Mouse (Mus musculus) intestine, embryonic 16.5 days (tissue): ENCODE results near the gene Elmod1. TPM values are rescaled to one million over a fixed set of nuclear protein-coding genes. Genes with fewer than 3 reads are reported as not detected.

Source experiments
- ATAC-seq: fragments of 200-750 bp; cut with Nextera tagmentation; 2 replicates; pipeline ENCODE4 v1.8.0; 2017; ENCODE audit warnings: moderate TSS enrichment, moderate library complexity
- H3K27ac ChIP-seq: fragments of 300-500 bp; sonication (generic); 2 replicates; pipeline ENCODE4 v1.5.1; 2014; ENCODE audit warnings: mild to moderate bottlenecking, low read length
- H3K27me3 ChIP-seq: fragments of 300-500 bp; sonication (generic); replicated peaks from 2 replicates; pipeline ENCODE4 v1.6.1; 2014; ENCODE audit warnings: low read length, control low read depth, mixed read lengths; ENCODE audit not compliant: control insufficient read depth, insufficient read depth
- H3K36me3 ChIP-seq: fragments of 300-500 bp; sonication (generic); 2 replicates; pipeline ENCODE4 v1.6.1; 2014; ENCODE audit warnings: low read length, control low read depth; ENCODE audit not compliant: control insufficient read depth, insufficient read depth
- H3K4me1 ChIP-seq: fragments of 300-500 bp; sonication (generic); 2 replicates; pipeline ENCODE4 v1.6.1; 2014; ENCODE audit warnings: low read length, control low read depth, mixed read lengths; ENCODE audit not compliant: control insufficient read depth, insufficient read depth
- H3K4me2 ChIP-seq: fragments of 300-500 bp; sonication (generic); 2 replicates; pipeline ENCODE4 v1.6.1; 2014; ENCODE audit warnings: low read depth, low read length, control low read depth
- H3K4me3 ChIP-seq: fragments of 300-500 bp; sonication (generic); 2 replicates; pipeline ENCODE4 v1.5.1; 2014; ENCODE audit warnings: mild to moderate bottlenecking, low read length
- H3K9ac ChIP-seq: fragments of 300-500 bp; sonication (generic); 2 replicates; pipeline ENCODE4 v1.6.1; 2014; ENCODE audit warnings: low read depth, low read length
- H3K9me3 ChIP-seq: fragments of 300-500 bp; sonication (generic); 2 replicates; pipeline ENCODE4 v1.6.1; 2016; ENCODE audit warnings: low read length, control low read depth; ENCODE audit not compliant: control insufficient read depth
- WGBS: fragments of 180-500 bp; shearing (Covaris S2); extraction: QIAGEN DNeasy Blood & Tissue Kit; methylation state at CpG from one replicate; pipeline ENCODE4 v1.1.7; 2014; 5-methylcytosine and 5-hydroxymethylcytosine counted together
- polyA plus RNA-seq: library from polyadenylated mRNA; unstranded; fragments of >200 nt; fragmentation: Nextera tagmentation; extraction: Ambion mirVana; gene quantifications from 2 replicates; pipeline ENCODE4 v1.2.1, GENCODE M21; 2015

Elmod1 gene
- polyA plus RNA-seq, 1 experiment from 2014 or later = 0.37 TPM

GRCm38 (mm10) chr9:53973241-53973640 lies 1.9 kb downstream of the Elmod1 start:
- Histone ChIP-seq H3K27ac (no peak overlapping the region), H3K36me3 (no peaks in the 10 kb centered on the region), H3K4me1 (0 out of 2 replicates have a peak, but pooled peaks cover 6% of the 10 kb centered on the region), H3K9ac (no peak overlapping the region), H3K4me2 (no peak overlapping the region), H3K27me3 (peaks cover 19% of the 10 kb centered on the region), H3K9me3 (no peaks in the 10 kb centered on the region), H3K4me3 (no peak overlapping the region)
- no peak for ATAC-seq
- WGBS = 65% methylated on average over 5 of the region's 5 CpGs

GRCm38 (mm10) chr9:53972358-53972757 lies 2.7 kb downstream of the Elmod1 start:
- no peak for ATAC-seq

GRCm38 (mm10) chr9:53967610-53968368 lies 7.3 kb downstream of the Elmod1 start:
- H3K27ac ChIP-seq = no peak overlapping the region
- H3K4me3 ChIP-seq = no peak overlapping the region
- H3K27me3 ChIP-seq = no peaks in the 10 kb centered on the region
- no peak overlapping the region for H3K4me2 ChIP-seq
- no peak overlapping the region for H3K9ac ChIP-seq
- H3K4me1 ChIP-seq = no peaks in the 10 kb centered on the region
- ATAC-seq = no peak
- H3K36me3 ChIP-seq = no peaks in the 10 kb centered on the region
- 65% methylated on average over 9 of the region's 9 CpGs for WGBS
- H3K9me3 ChIP-seq = no peaks in the 10 kb centered on the region

More at GRCm38 (mm10) chr9:53972358-53972757, 2.7 kb downstream of the Elmod1 start:
- no peak overlapping the region for H3K4me2 ChIP-seq
- no peak overlapping the region for H3K9ac ChIP-seq
- H3K9me3 ChIP-seq = no peaks in the 10 kb centered on the region
- H3K36me3 ChIP-seq = no peaks in the 10 kb centered on the region
- peaks cover 19% of the 10 kb centered on the region for H3K27me3 ChIP-seq
- no peak overlapping the region for H3K4me3 ChIP-seq
- no peak overlapping the region for H3K27ac ChIP-seq
- H3K4me1 ChIP-seq = 0 out of 2 replicates have a peak, but pooled peaks cover 6% of the 10 kb centered on the region

GRCm38 (mm10) chr9:53957021-53957420 lies 18.1 kb downstream of the Elmod1 start:
- H3K9ac ChIP-seq = no peak overlapping the region
- H3K9me3 ChIP-seq = no peaks in the 10 kb centered on the region
- H3K4me1 ChIP-seq = no peaks in the 10 kb centered on the region
- no peaks in the 10 kb centered on the region for H3K36me3 ChIP-seq
- H3K27ac ChIP-seq = no peak overlapping the region
- H3K4me3 ChIP-seq = no peak overlapping the region
- no peak overlapping the region for H3K4me2 ChIP-seq
- no peaks in the 10 kb centered on the region for H3K27me3 ChIP-seq
- no peak for ATAC-seq
- WGBS = 53% methylated on average over 11 of the region's 11 CpGs

- H3K27ac ChIP-seq = no peak overlapping the region
- H3K9ac ChIP-seq = no peak overlapping the region
- WGBS = 35% methylated on average over 6 of the region's 6 CpGs
- H3K9me3 ChIP-seq = no peaks in the 10 kb centered on the region
- H3K27me3 ChIP-seq = no peaks in the 10 kb centered on the region
- no peaks in the 10 kb centered on the region for H3K36me3 ChIP-seq
- H3K4me2 ChIP-seq = no peak overlapping the region
- no peak overlapping the region for H3K4me3 ChIP-seq
- H3K4me1 ChIP-seq = no peaks in the 10 kb centered on the region
- no peak for ATAC-seq
These were observed 20.2 kb downstream of the Elmod1 start for GRCm38 (mm10) chr9:53954853-53955252.

- Histone ChIP-seq H3K36me3 (no peaks in the 10 kb centered on the region), H3K4me2 (no peak overlapping the region), H3K4me3 (no peak overlapping the region), H3K9ac (no peak overlapping the region), H3K4me1 (no peaks in the 10 kb centered on the region), H3K27ac (no peak overlapping the region), H3K9me3 (no peaks in the 10 kb centered on the region), H3K27me3 (no peaks in the 10 kb centered on the region)
- 93% methylated on average over 2 of the region's 2 CpGs for WGBS
- no peak for ATAC-seq
These were observed 27.6 kb downstream of the Elmod1 start for GRCm38 (mm10) chr9:53947463-53947862.

- Histone ChIP-seq H3K36me3 (no peaks in the 10 kb centered on the region), H3K27me3 (no peaks in the 10 kb centered on the region)
- 72% methylated on average over 3 of the region's 3 CpGs for WGBS
These were observed 36.5 kb downstream of the Elmod1 start for GRCm38 (mm10) chr9:53938555-53938954.

GRCm38 (mm10) chr9:53934179-53934578 lies 40.9 kb downstream of the Elmod1 start:
- Histone ChIP-seq H3K36me3 (no peaks in the 10 kb centered on the region), H3K4me1 (no peaks in the 10 kb centered on the region), H3K4me2 (no peak overlapping the region), H3K27me3 (no peaks in the 10 kb centered on the region), H3K9me3 (no peaks in the 10 kb centered on the region), H3K4me3 (no peak overlapping the region), H3K27ac (no peak overlapping the region), H3K9ac (no peak overlapping the region)
- no peak for ATAC-seq
- 61% methylated on average over 13 of the region's 13 CpGs for WGBS

More at GRCm38 (mm10) chr9:53938555-53938954, 36.5 kb downstream of the Elmod1 start:
- no peak overlapping the region for H3K9ac ChIP-seq
- H3K4me2 ChIP-seq = no peak overlapping the region
- H3K9me3 ChIP-seq = no peaks in the 10 kb centered on the region
- no peak overlapping the region for H3K27ac ChIP-seq
- H3K4me3 ChIP-seq = no peak overlapping the region
- no peaks in the 10 kb centered on the region for H3K4me1 ChIP-seq
- ATAC-seq = no peak

- Histone ChIP-seq H3K4me3 (no peak overlapping the region), H3K27me3 (no peaks in the 10 kb centered on the region)
- WGBS = 79% methylated on average over 4 of the region's 4 CpGs
These were observed 41.7 kb downstream of the Elmod1 start for GRCm38 (mm10) chr9:53933375-53933774.

GRCm38 (mm10) chr9:53930906-53931305 lies 44.2 kb downstream of the Elmod1 start:
- Histone ChIP-seq H3K36me3 (no peaks in the 10 kb centered on the region), H3K4me1 (no peaks in the 10 kb centered on the region), H3K9me3 (no peaks in the 10 kb centered on the region), H3K4me3 (no peak overlapping the region), H3K4me2 (no peak overlapping the region), H3K27ac (no peak overlapping the region), H3K27me3 (no peaks in the 10 kb centered on the region), H3K9ac (no peak overlapping the region)
- 23% methylated on average over 7 of the region's 7 CpGs for WGBS
- ATAC-seq = no peak

More at GRCm38 (mm10) chr9:53933375-53933774, 41.7 kb downstream of the Elmod1 start:
- Histone ChIP-seq H3K27ac (no peak overlapping the region), H3K4me1 (no peaks in the 10 kb centered on the region), H3K4me2 (no peak overlapping the region), H3K9ac (no peak overlapping the region), H3K9me3 (no peaks in the 10 kb centered on the region), H3K36me3 (no peaks in the 10 kb centered on the region)
- ATAC-seq = no peak
